Mouse (Mus musculus) regulatory T cell (primary cell): Measurements from ENCODE around the gene Gm10961.
"Not testable (repeated sequence)": the region's sequence is repeated elsewhere in the genome, so short reads cannot be mapped to it uniquely, and the experiment has no call there.

Experiments used
- in situ Hi-C: fragments of 300-600 bp; cut with MboI, MseI; formaldehyde crosslinking; loops from one replicate; pipeline ENCODE4 v1.15.1; 2025; ENCODE audit warnings: high pct_unique_total_duplicates

Gm10961 gene

GRCm38 (mm10) chr3:107612902-107613525 lies 18.1 kb upstream of the Gm10961 start:
- in situ Hi-C loops, result no loop called here

GRCm38 (mm10) chr3:107617800-107618199 lies 13.3 kb upstream of the Gm10961 start:
- in situ Hi-C loops, result no loop called here

GRCm38 (mm10) chr3:107619911-107620310 lies 11.2 kb upstream of the Gm10961 start:
- in situ Hi-C loops, result no loop called here

GRCm38 (mm10) chr3:107621286-107622075 lies 9.6 kb upstream of the Gm10961 start:
- in situ Hi-C loops, result no loop called here

- in situ Hi-C loops, result no loop called here
Measured at GRCm38 (mm10) chr3:107622537-107622936, 8.6 kb upstream of the Gm10961 start.

- in situ Hi-C loops, result no loop called here
Measured at GRCm38 (mm10) chr3:107624424-107624823, 6.7 kb upstream of the Gm10961 start.

GRCm38 (mm10) chr3:107625536-107625935 lies 5.6 kb upstream of the Gm10961 start:
- in situ Hi-C loops, result no loop called here

GRCm38 (mm10) chr3:107626751-107627150 lies 4.4 kb upstream of the Gm10961 start:
- in situ Hi-C loops, result no loop called here

- in situ Hi-C loops, result no loop called here
Measured at GRCm38 (mm10) chr3:107627641-107628040, 3.5 kb upstream of the Gm10961 start.

- in situ Hi-C loops, result no loop called here
Measured at GRCm38 (mm10) chr3:107628551-107628950, 2.6 kb upstream of the Gm10961 start.

GRCm38 (mm10) chr3:107629411-107629810 lies 1.7 kb upstream of the Gm10961 start:
- in situ Hi-C loops, result no loop called here

- in situ Hi-C loops, result no loop called here
Measured at GRCm38 (mm10) chr3:107631523-107631958, 419 bp downstream of the Gm10961 start, which contains the start of gene Strip1. TSS of gene Strip1 (minus strand) at chr3:107631694.

GRCm38 (mm10) chr3:107632786-107633185 lies 1.7 kb downstream of the Gm10961 start:
- in situ Hi-C loops, result no loop called here

- in situ Hi-C loops, result no loop called here
Measured at GRCm38 (mm10) chr3:107633906-107634305, 2.8 kb downstream of the Gm10961 start.

GRCm38 (mm10) chr3:107635836-107636235 lies 4.7 kb downstream of the Gm10961 start:
- in situ Hi-C loops, result no loop called here

GRCm38 (mm10) chr3:107636236-107636635 lies 5.1 kb downstream of the Gm10961 start:
- in situ Hi-C loops, result no loop called here

- in situ Hi-C loops, result no loop called here
Measured at GRCm38 (mm10) chr3:107637606-107638172, 6.6 kb downstream of the Gm10961 start.

- in situ Hi-C loops, result no loop called here
Measured at GRCm38 (mm10) chr3:107646947-107647346, 15.8 kb downstream of the Gm10961 start.

- in situ Hi-C loops, result not testable (repeated sequence)
Measured at GRCm38 (mm10) chr3:107650276-107650675, 19.2 kb downstream of the Gm10961 start.

GRCm38 (mm10) chr3:107652968-107653367 lies 21.8 kb downstream of the Gm10961 start:
- in situ Hi-C loops, result no loop called here

- in situ Hi-C loops, result no loop called here
Measured at GRCm38 (mm10) chr3:107654861-107655260, 23.7 kb downstream of the Gm10961 start.

- in situ Hi-C loops, result no loop called here
Measured at GRCm38 (mm10) chr3:107655491-107655890, 24.4 kb downstream of the Gm10961 start.

GRCm38 (mm10) chr3:107656151-107656550 lies 25.0 kb downstream of the Gm10961 start:
- in situ Hi-C loops, result no loop called here
